Mouse (Mus musculus): ENCODE data around the gene Npm3. TPM values are rescaled to one million over a fixed set of nuclear protein-coding genes. Genes with fewer than 3 reads are reported as not detected.

Gene Npm3
- polyA plus RNA-seq, 1 experiment from 2014 or later, result 19.5 TPM

DNA sequence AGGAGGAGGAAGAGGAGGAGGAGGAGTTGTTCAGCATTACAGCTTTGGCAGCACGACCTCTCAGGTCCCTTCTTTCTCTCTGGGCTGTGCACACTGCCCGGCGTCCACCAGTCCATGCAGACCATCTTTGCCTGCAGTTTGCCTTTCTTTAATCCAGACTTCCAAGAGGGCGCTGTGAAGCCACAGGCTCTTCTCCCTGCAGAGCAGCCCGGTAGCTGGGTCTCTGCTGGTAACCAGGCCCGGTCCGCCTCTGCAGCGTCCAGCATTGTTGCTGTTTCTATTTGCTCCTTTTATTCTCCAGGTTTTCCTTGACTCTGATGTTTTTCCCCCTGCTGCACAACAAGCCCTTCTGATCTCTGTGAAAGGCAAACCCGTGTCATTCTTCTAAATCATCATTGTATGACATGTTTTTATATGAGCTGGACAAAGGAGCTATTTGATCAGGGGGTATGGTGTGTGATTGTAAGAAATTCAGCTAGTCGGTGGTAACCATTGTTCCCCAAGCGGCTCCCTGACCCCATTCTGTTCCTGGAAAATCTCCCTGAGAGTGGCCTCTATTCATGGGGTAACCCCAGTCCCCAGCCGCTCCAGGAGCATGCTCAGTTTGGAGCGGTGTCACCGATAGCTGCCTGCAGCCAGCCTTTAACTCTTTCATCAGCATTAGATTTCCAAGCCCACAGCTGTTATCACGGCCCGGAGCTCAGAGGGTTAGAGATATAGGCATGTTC is 31.7 kb downstream of the Npm3 start:
- Histone ChIP-seq H3K9ac (ENCODE audit: low read length) (0 out of 2 replicates have a peak overlapping the region, but pooled peaks have one; percentile 14), H3K36me3 (ENCODE audit: control insufficient read depth, insufficient read depth, low read length) (no peaks in the 10 kb centered on the region), H3K4me3 (ENCODE audit: low read depth, low read length) (no peak overlapping the region), H3K27me3 (ENCODE audit: control insufficient read depth, insufficient read depth, low read length) (no peaks in the 10 kb centered on the region), H3K27ac (replicated peaks; ENCODE audit: low read depth, low read length) (no peak overlapping the region), H3K9me3 (ENCODE audit: control insufficient read depth, low read length) (no peaks in the 10 kb centered on the region), H3K4me2 (ENCODE audit: low read depth, severe bottlenecking) (peak overlapping the region; percentile 20; the same call in 1 of the 2 replicates), H3K4me1 (ENCODE audit: control insufficient read depth, insufficient read depth, low read length) (peaks cover 3% of the 10 kb centered on the region; the same call in 1 of the 2 replicates)
- no peak; the same call in 1 of the 2 replicates for ATAC-seq (ENCODE audit: insufficient number of reproducible peaks, low FRiP score, low TSS enrichment, low read depth)
- DNase-seq (ENCODE audit: low spot score), result peak; percentile 58
- WGBS, result 14% methylated on average over 16 of the region's 16 CpGs

DNA sequence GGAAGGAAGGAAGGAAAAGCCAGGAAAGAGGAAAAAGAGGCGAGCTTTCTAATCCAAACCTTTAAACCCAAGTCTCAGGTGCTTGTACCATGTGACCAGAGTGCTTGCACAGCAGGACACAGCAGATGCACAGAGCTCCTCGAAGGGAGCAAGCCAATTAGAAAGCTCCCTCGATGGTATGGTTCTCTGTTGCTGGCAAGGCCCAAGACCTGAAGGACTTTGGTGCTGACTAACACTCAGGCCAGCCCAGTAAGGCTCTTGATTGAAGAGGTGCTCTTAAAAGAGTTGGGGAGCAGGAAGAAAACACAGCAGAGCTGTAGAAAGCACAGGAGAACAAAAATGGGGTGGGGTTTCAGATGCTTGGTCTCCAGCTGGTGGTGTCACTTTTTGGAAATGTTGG is 40.7 kb downstream of the Npm3 start:
- Histone ChIP-seq H3K4me2 (ENCODE audit: low read depth, severe bottlenecking) (no peak overlapping the region), H3K27me3 (ENCODE audit: control insufficient read depth, insufficient read depth, low read length) (no peaks in the 10 kb centered on the region), H3K9ac (ENCODE audit: low read length) (no peak overlapping the region), H3K4me1 (ENCODE audit: control insufficient read depth, insufficient read depth, low read length) (no peaks in the 10 kb centered on the region), H3K36me3 (ENCODE audit: control insufficient read depth, insufficient read depth, low read length) (no peaks in the 10 kb centered on the region), H3K27ac (replicated peaks; ENCODE audit: low read depth, low read length) (no peak overlapping the region), H3K9me3 (ENCODE audit: control insufficient read depth, low read length) (no peaks in the 10 kb centered on the region), H3K4me3 (ENCODE audit: low read depth, low read length) (no peak overlapping the region)
- ATAC-seq (ENCODE audit: insufficient number of reproducible peaks, low FRiP score, low TSS enrichment, low read depth) (no peak), DNase-seq (ENCODE audit: low spot score) (no peak)
- WGBS, result 71% methylated on average over 3 of the region's 3 CpGs

Other genes starting within 250 kb of the Npm3 start
- 19.7 and 21.4 TPM in 2 replicates for gene Poll, start 189.1 kb downstream of the Npm3 start, polyA plus RNA-seq (2014; fragmentation: Nextera tagmentation; extraction: Ambion mirVana)
- gene Gm17018, start 189.0 kb downstream of the Npm3 start, polyA plus RNA-seq (2014; fragmentation: Nextera tagmentation; extraction: Ambion mirVana), result 51.6 and 52.0 TPM in 2 replicates
- gene Fbxw4, start 89.3 kb downstream of the Npm3 start, polyA plus RNA-seq (2014; fragmentation: Nextera tagmentation; extraction: Ambion mirVana), result 3.3 and 4.4 TPM in 2 replicates
- 42.8 and 46.1 TPM in 2 replicates for gene Fgf8, start 6.7 kb downstream of the Npm3 start, polyA plus RNA-seq (2014; fragmentation: Nextera tagmentation; extraction: Ambion mirVana)
- gene Mgea5, start 34.2 kb upstream of the Npm3 start, polyA plus RNA-seq (2014; fragmentation: Nextera tagmentation; extraction: Ambion mirVana), result 65.5 and 75.1 TPM in 2 replicates
- 0.28 and 0.67 TPM in 2 replicates for gene Kcnip2, start 66.5 kb upstream of the Npm3 start, polyA plus RNA-seq (2014; fragmentation: Nextera tagmentation; extraction: Ambion mirVana)
- 15.0 and 16.3 TPM in 2 replicates for gene Armh3, start 248.9 kb upstream of the Npm3 start, polyA plus RNA-seq (2014; fragmentation: Nextera tagmentation; extraction: Ambion mirVana)

All from limb, embryonic 11.5 days (tissue).